Mouse (Mus musculus) T-cell, adult 2 months (primary cell): Measurements from ENCODE around the gene Sumf2.
"Not testable (repeated sequence)": the region's sequence is repeated elsewhere in the genome, so short reads cannot be mapped to it uniquely, and the experiment has no call there.

Experiments used
- DNase-seq: peaks from one replicate; pipeline ENCODE4 v3.0.0; 2022; ENCODE audit warnings: low spot score

Sumf2 gene

DNA sequence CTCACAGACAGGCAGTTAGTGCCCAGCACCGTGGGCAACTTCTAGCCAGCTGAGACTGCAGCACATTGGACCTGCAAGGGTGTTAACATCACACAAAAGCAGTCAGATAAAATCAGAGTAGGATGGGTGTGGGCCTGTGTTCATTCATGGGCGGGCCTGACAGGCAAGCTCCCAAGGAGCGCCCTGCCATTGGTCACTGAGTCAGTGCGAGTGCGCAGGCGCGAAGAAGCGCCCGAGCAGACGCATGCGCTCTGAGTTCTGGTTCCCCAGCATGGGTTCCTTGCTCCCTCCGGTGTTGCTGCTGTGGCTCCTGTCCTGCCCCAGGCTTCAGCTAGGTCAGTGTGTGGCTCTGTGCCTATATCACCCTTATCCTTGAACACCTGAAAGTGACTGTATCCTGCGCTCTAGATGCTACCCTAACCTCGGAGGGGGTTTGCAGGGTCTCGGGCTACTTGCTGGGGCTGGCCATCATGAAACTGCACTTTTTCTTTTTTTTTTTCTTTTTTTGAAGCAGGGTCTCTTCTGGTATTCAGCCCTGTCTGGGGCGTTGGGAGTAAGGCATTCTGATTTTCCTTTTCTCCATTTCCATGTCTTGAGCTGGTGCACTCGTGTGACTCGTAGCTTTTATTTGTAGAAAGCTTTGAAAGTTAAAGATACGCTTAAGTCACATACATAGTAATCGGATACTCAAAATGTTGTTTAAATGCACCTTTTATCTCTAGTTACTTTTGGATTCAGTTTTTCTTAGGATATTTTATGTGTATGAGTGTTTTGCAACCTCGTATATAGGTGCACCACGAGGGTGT is at the start of gene Sumf2:
Sumf2 (plus strand) TSS at position 235 of the 806 bp plus-strand sequence.
- peak; percentile 97 for DNase-seq

- DNase-seq: no peak
Measured at GRCm38 (mm10) chr5:129844848-129845247, 1.9 kb upstream of the Sumf2 start.

DNA sequence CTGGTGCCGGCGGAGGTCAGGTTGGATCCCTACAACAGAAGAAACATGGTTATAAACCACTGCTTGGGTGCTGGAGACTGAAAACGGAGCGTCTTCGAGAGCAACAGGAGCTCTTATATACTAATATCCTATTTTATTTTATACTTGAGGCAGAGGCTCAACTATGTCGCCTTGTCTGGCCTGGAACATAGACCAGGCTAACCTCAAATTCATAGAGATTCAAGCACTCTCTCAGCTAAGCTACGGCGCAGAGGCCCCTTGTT is 703 bp downstream of the Sumf2 start:
- no peak for DNase-seq

DNA sequence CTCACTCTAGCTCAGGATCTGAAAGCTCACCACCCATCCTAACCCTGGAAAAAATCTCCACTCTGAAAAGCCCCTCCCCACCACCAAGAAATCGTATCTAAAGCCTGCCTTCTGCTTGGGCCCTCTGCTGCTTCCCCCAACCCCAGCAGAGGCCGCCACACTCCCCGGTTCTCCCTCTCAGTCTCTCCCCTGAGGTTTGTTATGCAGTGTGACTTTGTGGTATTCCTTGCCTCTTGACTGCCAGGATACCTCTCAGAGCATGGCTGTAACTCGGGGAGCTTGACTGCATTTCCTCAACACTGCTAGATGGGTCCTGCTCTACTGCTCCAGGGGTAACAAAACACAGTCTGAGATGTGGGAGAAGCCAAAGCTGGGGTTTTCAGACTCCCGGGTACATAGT is 8.4 kb downstream of the Sumf2 start:
- DNase-seq: no peak

DNA sequence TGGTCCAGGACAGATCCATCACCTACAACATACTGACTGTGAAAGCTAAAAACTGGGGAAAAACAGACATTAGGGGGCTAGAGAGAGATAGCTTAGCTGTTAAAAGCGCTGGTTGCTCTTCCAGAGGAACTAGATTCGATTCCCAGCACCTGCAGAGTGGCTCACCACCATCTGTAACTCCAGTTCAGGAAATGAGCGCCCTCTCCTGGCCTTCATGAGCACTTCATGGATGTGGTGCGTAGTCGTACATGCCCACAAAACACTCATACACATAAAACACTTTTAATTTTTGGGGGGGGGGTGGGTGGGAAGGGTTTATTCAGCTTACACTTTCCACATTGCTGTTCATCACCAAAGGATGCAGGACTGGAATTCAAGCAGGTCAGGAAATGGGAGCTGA is 9.6 kb downstream of the Sumf2 start:
- DNase-seq: no peak

DNA sequence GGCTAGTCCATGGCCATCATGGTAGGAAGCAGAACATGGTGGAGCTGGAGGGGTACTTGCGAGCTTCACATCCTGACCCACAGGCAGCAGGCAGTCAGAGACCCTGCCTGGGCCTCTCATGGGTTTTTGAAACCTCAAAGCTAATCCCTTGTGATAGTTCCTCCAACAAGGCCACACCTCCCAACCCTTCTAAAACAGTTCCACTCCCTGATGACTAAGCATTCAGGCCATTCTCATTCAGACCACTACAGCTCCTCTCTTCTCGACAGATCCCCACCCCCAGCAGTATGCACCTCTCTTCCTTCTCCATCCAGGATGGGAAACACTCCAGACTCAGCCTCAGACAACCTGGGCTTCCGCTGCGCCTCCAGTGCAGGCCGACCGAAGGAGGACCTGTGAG is 15.5 kb downstream of the Sumf2 start:
- no peak for DNase-seq

DNA sequence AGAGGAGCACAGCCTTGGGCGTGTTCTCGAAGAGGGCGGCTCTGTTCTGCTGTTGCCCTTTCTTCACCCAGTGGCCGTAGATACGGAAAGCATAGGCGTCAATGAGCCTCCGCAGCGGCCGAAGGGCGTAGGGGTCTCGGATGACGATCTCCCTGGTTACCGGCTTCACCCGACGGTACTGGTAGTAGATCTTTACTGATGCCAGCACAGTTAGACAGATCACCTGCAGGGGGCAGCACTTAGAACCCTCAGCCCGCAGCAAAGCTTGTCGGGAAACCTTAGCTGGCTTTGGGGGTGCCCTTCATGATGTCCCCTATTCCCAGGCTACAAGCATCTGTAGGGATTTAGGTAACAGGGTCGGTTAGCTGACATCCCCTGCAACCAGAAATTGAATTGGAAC is 17.7 kb downstream of the Sumf2 start:
- peak; percentile 29 for DNase-seq

DNA sequence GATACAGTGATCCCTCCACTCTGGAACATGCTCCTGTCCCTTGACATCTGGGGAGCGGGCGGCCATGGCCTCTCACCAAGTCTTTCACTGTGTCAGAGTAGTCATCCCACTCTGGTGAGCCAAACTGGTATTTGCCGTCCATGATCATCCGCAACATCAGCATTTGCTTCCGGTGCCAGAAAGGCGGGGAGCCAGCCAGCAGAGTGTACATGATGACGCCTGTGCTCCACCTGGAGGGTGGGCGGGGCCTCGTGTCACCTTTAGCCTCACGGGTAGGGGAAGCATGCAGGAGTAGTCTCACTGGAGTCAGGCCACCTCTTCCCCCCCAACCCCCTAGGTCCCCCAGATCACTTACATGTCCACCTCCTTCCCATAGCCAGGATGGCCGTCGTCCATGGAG is 19.1 kb downstream of the Sumf2 start:
- DNase-seq: no peak

GRCm38 (mm10) chr5:129869238-129869995 is 22.6 kb downstream of the Sumf2 start:
- no peak for DNase-seq

DNA sequence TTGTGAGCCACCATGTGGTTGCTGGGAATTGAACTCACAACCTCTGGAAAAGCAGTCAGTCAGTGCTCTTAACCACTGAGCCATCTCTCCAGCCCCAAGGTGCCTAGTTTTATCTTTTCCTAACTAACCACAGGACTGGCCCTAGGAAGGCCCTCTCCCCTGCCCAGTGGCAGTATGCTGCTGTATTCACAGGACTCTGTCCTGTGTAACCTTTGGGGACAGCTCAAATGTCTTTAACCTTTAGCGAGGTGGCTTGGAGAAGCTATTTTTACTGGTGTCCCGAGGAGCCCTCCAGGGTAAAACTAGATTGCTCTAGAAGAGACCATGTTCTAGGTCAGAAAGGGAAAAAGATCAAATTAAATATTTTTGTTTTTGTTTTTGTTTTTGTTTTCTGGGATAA is 24.5 kb downstream of the Sumf2 start:
- DNase-seq: no peak

GRCm38 (mm10) chr5:129873942-129874341 is 27.2 kb downstream of the Sumf2 start:
- DNase-seq: no peak

GRCm38 (mm10) chr5:129875098-129875497 is 28.3 kb downstream of the Sumf2 start:
- no peak for DNase-seq

DNA sequence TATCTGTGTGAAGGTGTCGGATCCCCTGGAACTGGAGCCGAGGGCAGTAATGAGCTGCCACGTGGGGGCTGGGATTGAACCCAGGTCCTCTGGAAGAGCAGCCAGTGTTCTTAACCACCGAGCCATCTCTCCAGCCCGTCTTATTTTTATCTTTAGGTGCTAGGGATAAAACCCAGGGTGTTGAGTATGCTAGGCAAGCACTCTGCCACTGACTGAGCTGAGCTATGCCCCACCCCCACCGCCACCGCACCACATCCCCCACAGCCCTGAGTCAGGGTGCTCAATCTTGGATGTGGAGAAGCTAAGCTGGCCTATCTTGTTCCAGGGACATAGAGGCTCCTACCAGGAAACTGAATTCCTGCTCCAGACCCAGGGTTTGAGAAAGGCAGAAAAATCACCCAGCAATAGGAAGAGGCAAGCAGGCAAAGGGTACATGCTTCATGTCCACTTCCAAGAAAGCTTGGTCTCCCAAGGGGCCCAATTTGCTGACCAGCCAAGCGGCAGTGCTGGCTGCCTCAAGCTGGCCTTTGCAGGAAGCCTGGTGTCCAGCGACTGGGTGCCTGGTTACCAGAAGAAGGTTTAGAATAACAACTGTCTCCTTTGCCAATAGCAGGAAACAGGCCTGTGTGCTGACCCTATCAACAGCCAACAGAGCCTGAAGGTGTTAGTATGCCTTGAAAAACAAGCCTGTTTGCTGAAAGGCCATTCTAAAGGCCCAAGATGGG is 31.1 kb downstream of the Sumf2 start:
- no peak for DNase-seq

DNA sequence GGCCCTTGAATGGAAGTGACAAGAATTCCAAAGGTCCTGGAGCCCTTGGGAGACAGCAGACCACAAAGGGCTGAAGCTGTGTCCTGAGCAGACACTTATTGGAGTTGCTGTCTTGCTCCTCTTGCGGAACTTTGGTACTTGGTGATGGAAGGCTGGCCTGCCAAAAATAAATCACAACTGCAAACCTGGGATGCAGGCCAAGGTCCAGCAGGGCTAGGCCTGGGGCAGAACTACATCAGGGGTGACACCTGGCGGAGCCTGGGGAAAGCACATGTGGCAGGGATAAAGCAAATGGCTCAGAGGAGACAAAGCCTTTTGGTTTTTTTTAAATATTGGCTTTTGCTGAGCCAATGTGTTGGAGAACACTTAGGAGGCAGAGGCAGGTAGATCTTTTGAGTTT is 32.2 kb downstream of the Sumf2 start:
- no peak for DNase-seq

DNA sequence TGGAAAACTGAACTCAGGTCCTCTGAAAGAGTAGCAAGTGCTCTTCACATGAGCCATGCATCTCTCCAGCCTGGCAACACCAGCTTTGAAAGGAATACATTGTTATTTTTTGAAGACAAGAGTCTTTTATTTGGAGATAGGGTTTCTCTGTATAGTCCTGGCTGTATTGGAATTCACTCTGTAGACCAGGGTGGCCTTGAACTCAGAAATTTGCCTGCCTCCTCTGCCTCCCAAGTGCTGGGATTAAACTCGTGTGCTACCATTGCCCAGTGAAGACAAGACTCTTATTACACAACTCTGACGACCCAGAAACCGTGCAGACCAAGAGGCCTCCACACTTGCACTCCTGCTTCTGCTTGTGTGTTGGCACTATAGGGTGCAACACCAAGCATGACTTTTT is 33.1 kb downstream of the Sumf2 start:
- no peak for DNase-seq

- DNase-seq: no peak
Measured at GRCm38 (mm10) chr5:129886271-129886670, 39.5 kb downstream of the Sumf2 start.

GRCm38 (mm10) chr5:129886911-129887636 is 40.3 kb downstream of the Sumf2 start, which contains the start of gene Chchd2:
TSS of gene Chchd2 (minus strand) at chr5:129887470.
- peak; percentile 84 for DNase-seq

GRCm38 (mm10) chr5:129890390-129890789 is 43.6 kb downstream of the Sumf2 start:
- DNase-seq: not testable (repeated sequence)

DNA sequence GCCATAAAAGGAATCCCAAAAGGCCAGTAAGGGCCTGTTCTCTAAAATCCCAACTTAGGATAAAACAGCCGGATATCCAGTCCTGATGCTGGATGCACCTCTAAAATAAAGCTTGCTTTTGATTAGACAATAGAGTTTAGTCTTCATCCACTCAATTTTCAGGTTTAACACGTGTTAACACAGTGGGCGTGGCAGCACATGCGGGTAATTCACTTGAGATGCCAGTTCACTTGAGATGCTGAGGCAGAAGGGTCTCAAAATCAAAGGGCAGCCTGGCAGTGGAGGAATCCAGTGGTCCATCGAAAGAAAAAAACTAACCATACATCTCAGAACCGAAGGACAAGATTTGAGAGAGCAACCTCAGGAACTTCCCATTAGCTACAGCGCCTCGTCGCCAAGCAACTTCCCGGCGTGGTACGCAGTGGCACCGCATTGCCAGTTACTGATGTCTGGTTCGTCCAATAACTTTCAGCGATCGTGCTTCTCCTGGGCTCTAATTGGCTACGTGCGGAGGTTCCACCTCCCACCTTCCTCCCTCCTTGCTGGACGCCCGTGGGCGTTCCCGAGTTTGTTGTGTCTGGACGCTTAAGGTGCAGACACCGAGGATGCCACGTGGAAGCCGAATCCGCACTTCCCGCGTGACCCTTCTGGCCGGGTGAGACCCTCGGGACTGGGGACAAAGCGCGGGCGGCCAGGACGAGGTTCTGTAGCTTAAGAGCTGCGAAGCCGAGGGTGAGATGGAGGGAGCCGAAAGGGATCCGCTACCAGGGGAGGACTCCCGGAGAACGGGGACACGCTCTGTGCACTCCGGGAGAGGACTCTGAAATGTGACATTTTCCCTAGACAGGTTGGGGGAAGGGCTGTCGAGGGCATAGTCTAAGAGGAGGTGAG is 48.7 kb downstream of the Sumf2 start, which contains the start of gene Zbed5:
Zbed5 (plus strand) TSS at position 526 of the 891 bp plus-strand sequence.
- DNase-seq: peak; percentile 75

- DNase-seq: no peak
Measured at GRCm38 (mm10) chr5:129898449-129898848, 51.7 kb downstream of the Sumf2 start, which contains the start of gene Phkg1. TSS of gene Phkg1 (minus strand) at chr5:129898549.

GRCm38 (mm10) chr5:129907775-129908174 is 61.0 kb downstream of the Sumf2 start:
- no peak for DNase-seq
